Comparison of ENCODE assay signal across 24 mouse cellular contexts in the genomic region with DNA sequence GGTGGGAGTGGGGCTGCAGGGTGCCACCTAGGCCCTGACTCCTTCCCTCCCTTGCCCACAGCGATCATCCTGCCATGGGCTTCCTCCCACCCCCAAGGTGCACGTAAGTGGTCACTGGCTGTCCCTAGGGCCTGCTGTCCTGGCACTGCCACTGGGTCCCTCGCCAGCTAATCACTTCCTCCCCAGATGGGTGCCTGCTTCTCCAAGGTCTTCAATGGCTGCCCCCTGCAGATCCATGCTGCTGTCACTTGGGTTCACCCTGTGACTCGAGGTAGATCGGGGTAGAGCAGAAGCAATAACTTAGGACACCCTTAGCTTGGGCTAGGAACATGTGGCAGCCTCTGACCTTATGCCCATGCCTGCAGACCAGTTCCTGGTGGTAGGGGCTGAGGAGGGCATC. TPM values are rescaled to one million over a fixed set of nuclear protein-coding genes. Genes with fewer than 3 reads are reported as not detected.
DNase-seq lines count a peak whose midpoint lies in the region; ATAC-seq and TF ChIP-seq lines count a peak whose summit lies in the region.
"Had no signal": no experiment of that assay in that cellular context is flagged by ENCODE, and none has a peak within 500 bp of the region (broad histone marks: within the 10 kb centered on the region; RNA-seq: fewer than 3 reads in every experiment).

No protein-coding gene starts in this region.

- no peak overlapping the region for H3K9ac ChIP-seq in heart, adult 2 months (ENCODE audit: low read depth, low read length)
- H3K9ac ChIP-seq in midbrain, embryonic 15.5 days, result no peak overlapping the region
- H3K9ac ChIP-seq in embryonic facial prominence, embryonic 13.5 days, result 0 out of 2 replicates have a peak overlapping the region, but pooled peaks have one; percentile 6
- H3K9ac ChIP-seq in forebrain, embryonic 14.5 days (ENCODE audit: low read length), result no peak overlapping the region
- H3K9ac ChIP-seq: embryonic facial prominence, embryonic 15.5 days; forebrain, embryonic 15.5 days; hindbrain, embryonic 12.5 days had no signal

- H3K4me3 ChIP-seq in heart, adult 2 months, result no peak overlapping the region
- H3K4me3 ChIP-seq in midbrain, embryonic 10.5 days, result 0 out of 2 replicates have a peak overlapping the region, but pooled peaks have one; percentile 2
- H3K4me3 ChIP-seq in midbrain, embryonic 15.5 days, result no peak overlapping the region
- no peak overlapping the region for H3K4me3 ChIP-seq in embryonic facial prominence, embryonic 13.5 days
- no peak overlapping the region for H3K4me3 ChIP-seq in forebrain, embryonic 14.5 days (ENCODE audit: low read depth, low read length)
- H3K4me3 ChIP-seq: embryonic facial prominence, embryonic 15.5 days; erythroblast, embryonic 14.5 days; forebrain, embryonic 10.5 days; forebrain, embryonic 15.5 days; heart, embryonic 10.5 days; hindbrain, embryonic 12.5 days had no signal

- WGBS in heart, adult 2 months, result 73% methylated on average over 5 of the region's 5 CpGs
- WGBS in midbrain, embryonic 10.5 days, result 94% methylated on average over 5 of the region's 5 CpGs
- 97% methylated on average over 5 of the region's 5 CpGs for WGBS in midbrain, embryonic 15.5 days
- 95% methylated on average over 5 of the region's 5 CpGs for whole genome bisulfite sequencing in embryonic facial prominence, embryonic 13.5 days
- 93% methylated on average over 5 of the region's 5 CpGs for WGBS in forebrain, embryonic 14.5 days

- ATAC-seq in midbrain, embryonic 15.5 days (replicated peaks), result no peak
- no peak for ATAC-seq in embryonic facial prominence, embryonic 13.5 days (ENCODE audit: insufficient number of reproducible peaks, insufficient read depth, low FRiP score, low TSS enrichment, low read depth)
- ATAC-seq in forebrain, embryonic 14.5 days, result no peak
- ATAC-seq: forebrain, embryonic 15.5 days; hindbrain, embryonic 16.5 days; inflammation-experienced regulatory T-cells, adult 6 months had no signal

- peak; percentile 91 for DNase-seq in heart, adult 11 months
- DNase-seq in heart, adult 2 months, result no peak
- DNase-seq in midbrain, embryonic 10.5 days (ENCODE audit: low spot score), result no peak
- no peak for DNase-seq in forebrain, embryonic 14.5 days (ENCODE audit: low spot score)
- DNase-seq in layer of hippocampus, adult 18-20 months (ENCODE audit: low spot score in 2 of 2), result no peak
- DNase-seq: adrenal gland, adult 2 months; adrenal gland, postnatal 25 days; cerebellum, adult 11 months; cerebellum, adult 9-11 months; cerebellum, postnatal 36 days; gastrocnemius, postnatal 25 days; heart, postnatal 10 days; heart, postnatal 4 days had no signal

- H3K27ac ChIP-seq in heart, adult 2 months, result no peak overlapping the region
- no peak overlapping the region for H3K27ac ChIP-seq in midbrain, embryonic 10.5 days (replicated peaks)
- no peak overlapping the region for H3K27ac ChIP-seq in midbrain, embryonic 15.5 days
- H3K27ac ChIP-seq in embryonic facial prominence, embryonic 13.5 days, result no peak overlapping the region
- H3K27ac ChIP-seq in forebrain, embryonic 14.5 days (ENCODE audit: low read depth, low read length), result no peak overlapping the region
- H3K27ac ChIP-seq: embryonic facial prominence, embryonic 15.5 days; forebrain, embryonic 10.5 days; forebrain, embryonic 15.5 days; hindbrain, embryonic 12.5 days had no signal

- TF ChIP-seq CTCF in heart, adult 2 months (IDR thresholded peaks at IDR 0.05), result no peak

- no peak for TF ChIP-seq EP300 in heart, adult 2 months (IDR thresholded peaks at IDR 0.05; ENCODE audit: insufficient read depth, low read depth, low read length)

- no peak for TF ChIP-seq POLR2A in heart, adult 2 months (IDR thresholded peaks at IDR 0.05; ENCODE audit: insufficient read depth, low read depth, low read length)

- H3K36me3 ChIP-seq in heart, adult 2 months (ENCODE audit: control insufficient read depth, insufficient read depth, low read length), result no peaks in the 10 kb centered on the region
- H3K36me3 ChIP-seq in midbrain, embryonic 10.5 days, result peaks cover 73% of the 10 kb centered on the region
- H3K36me3 ChIP-seq in midbrain, embryonic 15.5 days (replicated peaks), result peaks cover 36% of the 10 kb centered on the region; the same call in 1 of the 2 replicates
- H3K36me3 ChIP-seq in embryonic facial prominence, embryonic 13.5 days, result peaks cover 59% of the 10 kb centered on the region
- peaks cover 70% of the 10 kb centered on the region for H3K36me3 ChIP-seq in forebrain, embryonic 14.5 days (ENCODE audit: control insufficient read depth, insufficient read depth, low read length)

- no peaks in the 10 kb centered on the region for H3K9me3 ChIP-seq in midbrain, embryonic 10.5 days (replicated peaks)
- no peaks in the 10 kb centered on the region for H3K9me3 ChIP-seq in midbrain, embryonic 15.5 days
- no peaks in the 10 kb centered on the region for H3K9me3 ChIP-seq in embryonic facial prominence, embryonic 13.5 days
- no peaks in the 10 kb centered on the region for H3K9me3 ChIP-seq in forebrain, embryonic 14.5 days (replicated peaks; ENCODE audit: control insufficient read depth, low read length)
- H3K9me3 ChIP-seq: embryonic facial prominence, embryonic 15.5 days; forebrain, embryonic 10.5 days; forebrain, embryonic 15.5 days; heart, embryonic 10.5 days; hindbrain, embryonic 12.5 days had no signal

- no peaks in the 10 kb centered on the region for H3K27me3 ChIP-seq in heart, adult 2 months (ENCODE audit: control insufficient read depth, insufficient read depth, low read length)
- H3K27me3 ChIP-seq in midbrain, embryonic 10.5 days (ENCODE audit: low read depth, poor library complexity, severe bottlenecking), result peaks cover 10% of the 10 kb centered on the region; the same call in 1 of the 2 replicates
- no peaks in the 10 kb centered on the region for H3K27me3 ChIP-seq in midbrain, embryonic 15.5 days (replicated peaks)
- no peaks in the 10 kb centered on the region for H3K27me3 ChIP-seq in embryonic facial prominence, embryonic 13.5 days
- no peaks in the 10 kb centered on the region for H3K27me3 ChIP-seq in forebrain, embryonic 14.5 days (replicated peaks; ENCODE audit: control insufficient read depth, insufficient read depth, low read length)
- H3K27me3 ChIP-seq: CH12.LX; embryonic facial prominence, embryonic 15.5 days; forebrain, embryonic 15.5 days; hindbrain, embryonic 12.5 days had no signal

- H3K4me2 ChIP-seq in midbrain, embryonic 15.5 days, result no peak overlapping the region
- H3K4me2 ChIP-seq in embryonic facial prominence, embryonic 13.5 days, result no peak overlapping the region
- no peak overlapping the region for H3K4me2 ChIP-seq in forebrain, embryonic 14.5 days (ENCODE audit: low read length)
- H3K4me2 ChIP-seq: embryonic facial prominence, embryonic 15.5 days; forebrain, embryonic 15.5 days; hindbrain, embryonic 12.5 days had no signal

- no peaks in the 10 kb centered on the region for H3K79me2 ChIP-seq in heart, adult 2 months (replicated peaks; ENCODE audit: control insufficient read depth, insufficient read depth, low read length)

- peaks cover 11% of the 10 kb centered on the region for H3K4me1 ChIP-seq in heart, adult 2 months (ENCODE audit: control insufficient read depth, insufficient read depth, low read length)
- peaks cover 30% of the 10 kb centered on the region for H3K4me1 ChIP-seq in midbrain, embryonic 10.5 days
- H3K4me1 ChIP-seq in midbrain, embryonic 15.5 days, result peaks cover 4% of the 10 kb centered on the region
- peaks cover 19% of the 10 kb centered on the region for H3K4me1 ChIP-seq in embryonic facial prominence, embryonic 13.5 days
- H3K4me1 ChIP-seq in forebrain, embryonic 14.5 days (ENCODE audit: control insufficient read depth, insufficient read depth, low read length), result no peaks in the 10 kb centered on the region

- intact Hi-C loops in heart, adult 2 months (cut with DNase I), result no loop called here

RNA-seq across cellular contexts. Expression of gene Map4k2, which starts 5.1 kb away (rescaled TPM):
- 10 to 100 TPM; 36.1 to 38.4 TPM for total RNA-seq in heart, adult 2 months (2021)
- 88.9 and 107 TPM in 2 replicates for polyA plus RNA-seq in heart, adult 2 months (2012; rRNA removed)
- 11.3 and 13.8 TPM in 2 replicates for polyA plus RNA-seq in midbrain, embryonic 10.5 days (2016; fragmentation: Nextera tagmentation; extraction: Ambion mirVana)
- polyA plus RNA-seq in midbrain, embryonic 15.5 days (2015; fragmentation: Nextera tagmentation; extraction: Ambion mirVana), result 20.0 and 21.7 TPM in 2 replicates
- polyA plus RNA-seq in embryonic facial prominence, embryonic 13.5 days (2015; fragmentation: Nextera tagmentation; extraction: Ambion mirVana), result 13.8 and 15.3 TPM in 2 replicates
- polyA plus RNA-seq in forebrain, embryonic 14.5 days (2014; fragmentation: Nextera tagmentation; extraction: Ambion mirVana), result 6.2 and 11.2 TPM in 2 replicates
- 10 to 100 TPM; 82.2 to 89.6 TPM for total RNA-seq in layer of hippocampus, adult 18-20 months (2021)

RNA-seq across cellular contexts. Expression of gene Men1, which starts 11.2 kb away (rescaled TPM):
- total RNA-seq in heart, adult 2 months (2021), result 10 to 100 TPM; 13.9 to 14.0 TPM
- 19.4 and 19.6 TPM in 2 replicates for polyA plus RNA-seq in heart, adult 2 months (2012; rRNA removed)
- 124 and 128 TPM in 2 replicates for polyA plus RNA-seq in midbrain, embryonic 10.5 days (2016; fragmentation: Nextera tagmentation; extraction: Ambion mirVana)
- 79.8 and 85.6 TPM in 2 replicates for polyA plus RNA-seq in midbrain, embryonic 15.5 days (2015; fragmentation: Nextera tagmentation; extraction: Ambion mirVana)
- polyA plus RNA-seq in embryonic facial prominence, embryonic 13.5 days (2015; fragmentation: Nextera tagmentation; extraction: Ambion mirVana), result 91.6 and 92.4 TPM in 2 replicates
- 47.7 and 61.6 TPM in 2 replicates for polyA plus RNA-seq in forebrain, embryonic 14.5 days (2014; fragmentation: Nextera tagmentation; extraction: Ambion mirVana)
- total RNA-seq in layer of hippocampus, adult 18-20 months (2021), result 10 to 100 TPM; 63.0 to 71.3 TPM

RNA-seq across cellular contexts. Expression of gene Sf1, which starts 17.5 kb away (rescaled TPM):
- 100 to 1,000 TPM in 1 of 2 experiments, 10 to 100 TPM in 1; 93.0 to 103 TPM for total RNA-seq in heart, adult 2 months (2021)
- 51.7 and 58.5 TPM in 2 replicates for polyA plus RNA-seq in heart, adult 2 months (2012; rRNA removed)
- 189 and 194 TPM in 2 replicates for polyA plus RNA-seq in midbrain, embryonic 10.5 days (2016; fragmentation: Nextera tagmentation; extraction: Ambion mirVana)
- polyA plus RNA-seq in midbrain, embryonic 15.5 days (2015; fragmentation: Nextera tagmentation; extraction: Ambion mirVana), result 112 and 119 TPM in 2 replicates
- 137 and 151 TPM in 2 replicates for polyA plus RNA-seq in embryonic facial prominence, embryonic 13.5 days (2015; fragmentation: Nextera tagmentation; extraction: Ambion mirVana)
- 90.4 and 115 TPM in 2 replicates for polyA plus RNA-seq in forebrain, embryonic 14.5 days (2014; fragmentation: Nextera tagmentation; extraction: Ambion mirVana)
- total RNA-seq in layer of hippocampus, adult 18-20 months (2021), result 100 to 1,000 TPM; 196 to 207 TPM

RNA-seq across cellular contexts. Expression of gene Pygm, which starts 38.2 kb away (rescaled TPM):
- total RNA-seq in heart, adult 2 months (2021), result 1,000 to 10,000 TPM; 1,101 to 1,298 TPM
- polyA plus RNA-seq in heart, adult 2 months (2012; rRNA removed), result 1,120 and 1,632 TPM in 2 replicates
- polyA plus RNA-seq in midbrain, embryonic 10.5 days (2016; fragmentation: Nextera tagmentation; extraction: Ambion mirVana), result 2.1 and 2.7 TPM in 2 replicates
- 5.9 and 9.5 TPM in 2 replicates for polyA plus RNA-seq in midbrain, embryonic 15.5 days (2015; fragmentation: Nextera tagmentation; extraction: Ambion mirVana)
- polyA plus RNA-seq in embryonic facial prominence, embryonic 13.5 days (2015; fragmentation: Nextera tagmentation; extraction: Ambion mirVana), result 3.7 and 5.4 TPM in 2 replicates
- 1.3 and 3.0 TPM in 2 replicates for polyA plus RNA-seq in forebrain, embryonic 14.5 days (2014; fragmentation: Nextera tagmentation; extraction: Ambion mirVana)
- total RNA-seq in layer of hippocampus, adult 18-20 months (2021), result 10 to 100 TPM; 26.4 to 27.2 TPM

RNA-seq across cellular contexts. Expression of gene Cdc42bpg, which starts 39.8 kb away (rescaled TPM):
- total RNA-seq in heart, adult 2 months (2021), result 10 to 100 TPM; 11.7 to 13.9 TPM
- polyA plus RNA-seq in heart, adult 2 months (2012; rRNA removed), result 7.0 and 7.7 TPM in 2 replicates
- 0.11 and 0.15 TPM in 2 replicates for polyA plus RNA-seq in midbrain, embryonic 10.5 days (2016; fragmentation: Nextera tagmentation; extraction: Ambion mirVana)
- 0.40 and 0.47 TPM in 2 replicates for polyA plus RNA-seq in midbrain, embryonic 15.5 days (2015; fragmentation: Nextera tagmentation; extraction: Ambion mirVana)
- 0.91 and 0.92 TPM in 2 replicates for polyA plus RNA-seq in embryonic facial prominence, embryonic 13.5 days (2015; fragmentation: Nextera tagmentation; extraction: Ambion mirVana)
- 0.61 and 0.72 TPM in 2 replicates for polyA plus RNA-seq in forebrain, embryonic 14.5 days (2014; fragmentation: Nextera tagmentation; extraction: Ambion mirVana)
- 1 to 10 TPM; 4.8 to 5.6 TPM for total RNA-seq in layer of hippocampus, adult 18-20 months (2021)
